Mouse (Mus musculus): ENCODE measurements around the gene Car9. TPM values are rescaled to one million over a fixed set of nuclear protein-coding genes. Genes with fewer than 3 reads are reported as not detected.

Gene Car9
- total and polyA plus RNA-seq, 3 experiments = 0.77 to 3.3 TPM; not detected in 1

DNA sequence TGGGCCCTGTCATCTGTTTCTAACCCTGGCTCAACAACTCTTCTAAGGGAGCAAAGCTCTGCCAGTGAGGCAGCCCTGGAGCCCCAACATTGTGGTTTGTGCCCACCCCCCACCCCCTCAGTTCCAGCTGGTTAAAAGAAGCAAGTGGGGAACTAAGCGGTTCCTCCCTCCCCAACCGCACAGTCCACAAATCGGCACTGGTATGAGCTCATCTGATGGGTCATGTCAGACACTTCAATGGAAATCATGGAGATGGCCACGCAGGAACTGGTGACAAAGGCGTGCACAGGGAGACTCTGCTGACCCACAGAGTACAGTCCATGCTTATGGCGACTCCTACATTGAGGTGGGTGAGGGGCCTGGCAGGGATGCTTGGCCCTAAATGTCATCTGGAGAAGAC is 40.8 kb upstream of the Car9 start:
- TF ChIP-seq GABPA (IDR thresholded peaks at IDR 0.05; ENCODE audit: low read depth, low read length) (no peak), ZNF384 (IDR thresholded peaks at IDR 0.05; ENCODE audit: low read depth, low read length) (no peak), MXI1 (IDR thresholded peaks at IDR 0.05; ENCODE audit: low read depth, low read length) (no peak), SMC3 (IDR thresholded peaks at IDR 0.05; ENCODE audit: low read depth, low read length) (no peak), MAFK (IDR thresholded peaks at IDR 0.05; ENCODE audit: borderline replicate concordance, low read depth, low read length) (no peak), POLR2A (IDR thresholded peaks at IDR 0.05; ENCODE audit: control insufficient read depth in 1 of 2, insufficient read depth in 1 of 2, low read depth in 1 of 2, low read length in 2 of 2, poor library complexity in 1 of 2) (no peak), POLR2AphosphoS2 (IDR thresholded peaks at IDR 0.05; ENCODE audit: low read length) (no peak), ETS1 (IDR thresholded peaks at IDR 0.05; ENCODE audit: low read depth, low read length) (no peak), BHLHE40 (IDR thresholded peaks at IDR 0.05; ENCODE audit: borderline replicate concordance, low read depth, low read length) (no peak), ZKSCAN1 (IDR thresholded peaks at IDR 0.05; ENCODE audit: low read depth, low read length) (no peak), TCF12 (IDR thresholded peaks at IDR 0.05; ENCODE audit: low read depth, low read length) (no peak), USF1 (IDR thresholded peaks at IDR 0.05; ENCODE audit: low read depth, low read length) (no peak), MYB (IDR thresholded peaks at IDR 0.05; ENCODE audit: low read depth, low read length) (no peak), ZMIZ1 (IDR thresholded peaks at IDR 0.05; ENCODE audit: low read depth, low read length) (no peak), UBTF (IDR thresholded peaks at IDR 0.05; ENCODE audit: borderline replicate concordance, insufficient read depth, low read depth, low read length) (no peak), CHD1 (IDR thresholded peaks at IDR 0.05; ENCODE audit: low read depth, low read length) (no peak), ELF1 (IDR thresholded peaks at IDR 0.05; ENCODE audit: low read depth, low read length) (no peak), ZC3H11A (IDR thresholded peaks at IDR 0.05; ENCODE audit: low read depth, low read length) (no peak), USF2 (IDR thresholded peaks at IDR 0.05; ENCODE audit: borderline replicate concordance in 1 of 2, insufficient read depth in 1 of 2, low read depth in 1 of 2, low read length in 2 of 2) (no peak)
- Histone ChIP-seq H3K27ac (ENCODE audit: control insufficient read depth, low read depth, low read length) (no peak overlapping the region), H3K79me2 (ENCODE audit: control insufficient read depth, insufficient read depth, low read length, poor library complexity) (no peaks in the 10 kb centered on the region), H3K9me3 (replicated peaks; ENCODE audit: insufficient read depth, low read length) (no peaks in the 10 kb centered on the region), H3K4me3 (ENCODE audit: control insufficient read depth in 1 of 2, insufficient read depth in 1 of 2, low read depth in 2 of 2, low read length in 2 of 2) (no peak overlapping the region), H3K36me3 (ENCODE audit: control insufficient read depth in 1 of 2, insufficient read depth in 2 of 2, low read length in 2 of 2) (peaks cover 0 to 5% of the 10 kb centered on the region in 2 experiments; a peak in 2 of 4 replicates), H3K9ac (ENCODE audit: control insufficient read depth, low read depth, low read length, poor library complexity, severe bottlenecking) (no peak overlapping the region), H3K27me3 (ENCODE audit: control insufficient read depth in 1 of 2, insufficient read depth in 2 of 2, low read length in 2 of 2) (no peaks in the 10 kb centered on the region), H3K4me1 (ENCODE audit: control insufficient read depth in 1 of 2, insufficient read depth in 2 of 2, low read length in 2 of 2) (peaks cover 6 to 7% of the 10 kb centered on the region in 2 experiments; a peak in 2 of 4 replicates)
- no peak for DNase-seq (ENCODE audit: low read depth, low spot score)

DNA sequence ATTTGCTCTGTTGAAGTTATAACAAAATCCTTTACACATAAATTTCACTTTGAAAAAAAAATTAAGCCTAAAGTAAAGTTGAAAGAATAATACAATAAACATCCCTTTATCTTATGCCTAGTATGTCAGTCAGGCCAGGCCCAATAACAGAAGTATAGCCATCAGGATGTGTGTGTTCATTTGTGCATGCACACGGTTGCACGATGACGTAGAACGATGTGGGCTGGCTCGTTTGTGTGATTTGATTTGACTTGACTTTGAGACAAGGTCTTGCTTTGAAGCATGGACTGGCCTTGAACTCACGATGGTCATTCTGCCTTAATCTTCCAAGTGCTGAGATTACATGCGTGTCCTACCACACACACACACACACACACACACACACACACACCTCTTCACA is 39.9 kb upstream of the Car9 start:
- peaks cover 0 to 5% of the 10 kb centered on the region in 2 experiments; a peak in 2 of 4 replicates for H3K36me3 ChIP-seq (ENCODE audit: control insufficient read depth in 1 of 2, insufficient read depth in 2 of 2, low read length in 2 of 2)
- no peak overlapping the region for H3K27ac ChIP-seq (ENCODE audit: control insufficient read depth, low read depth, low read length)
- H3K4me3 ChIP-seq (ENCODE audit: control insufficient read depth in 1 of 2, insufficient read depth in 1 of 2, low read depth in 2 of 2, low read length in 2 of 2) = no peak overlapping the region
- H3K9ac ChIP-seq (ENCODE audit: control insufficient read depth, low read depth, low read length, poor library complexity, severe bottlenecking) = no peak overlapping the region
- DNase-seq (ENCODE audit: low read depth, low spot score) = no peak
- no peaks in the 10 kb centered on the region for H3K9me3 ChIP-seq (replicated peaks; ENCODE audit: insufficient read depth, low read length)
- TF ChIP-seq USF1 (IDR thresholded peaks at IDR 0.05; ENCODE audit: low read depth, low read length) (no peak), POLR2A (IDR thresholded peaks at IDR 0.05; ENCODE audit: control insufficient read depth in 1 of 2, insufficient read depth in 1 of 2, low read depth in 1 of 2, low read length in 2 of 2, poor library complexity in 1 of 2) (no peak), MAFK (IDR thresholded peaks at IDR 0.05; ENCODE audit: borderline replicate concordance, low read depth, low read length) (no peak), MYB (IDR thresholded peaks at IDR 0.05; ENCODE audit: low read depth, low read length) (no peak), NELFE (IDR thresholded peaks at IDR 0.05; ENCODE audit: low read depth, low read length) (no peak), GABPA (IDR thresholded peaks at IDR 0.05; ENCODE audit: low read depth, low read length) (no peak), POLR2AphosphoS2 (IDR thresholded peaks at IDR 0.05; ENCODE audit: low read length) (no peak), TAL1 (IDR thresholded peaks at IDR 0.05; ENCODE audit: low read length) (no peak), ZC3H11A (IDR thresholded peaks at IDR 0.05; ENCODE audit: low read depth, low read length) (no peak)
- no peaks in the 10 kb centered on the region for H3K27me3 ChIP-seq (ENCODE audit: control insufficient read depth in 1 of 2, insufficient read depth in 2 of 2, low read length in 2 of 2)
- peaks cover 4 to 6% of the 10 kb centered on the region in 2 experiments; a peak in 1 of 4 replicates for H3K4me1 ChIP-seq (ENCODE audit: control insufficient read depth in 1 of 2, insufficient read depth in 2 of 2, low read length in 2 of 2)
- H3K79me2 ChIP-seq (ENCODE audit: control insufficient read depth, insufficient read depth, low read length, poor library complexity) = no peaks in the 10 kb centered on the region
